Mouse (Mus musculus): ENCODE measurements around the gene Coq8a. TPM values are rescaled to one million over a fixed set of nuclear protein-coding genes. Genes with fewer than 3 reads are reported as not detected.

The Coq8a gene
- polyA plus RNA-seq, 1 experiment = 51.2 TPM

- TF ChIP-seq CTCF (IDR thresholded peaks at IDR 0.05; ENCODE audit: borderline replicate concordance, insufficient read depth, low read depth, low read length) = no peak
- TF ChIP-seq POLR2A (IDR thresholded peaks at IDR 0.05; ENCODE audit: borderline replicate concordance, insufficient read depth, low read length) = no peak
- 92% methylated on average over 7 of the region's 7 CpGs for WGBS
- no peak overlapping the region for H3K4me3 ChIP-seq (replicated peaks; ENCODE audit: insufficient read depth, low read depth, low read length)
- H3K27ac ChIP-seq (ENCODE audit: insufficient read depth, low read length) = no peak overlapping the region
- no peaks in the 10 kb centered on the region for H3K27me3 ChIP-seq (ENCODE audit: control insufficient read depth, insufficient read depth, low read length)
- no peak for DNase-seq
- peaks cover 35% of the 10 kb centered on the region for H3K4me1 ChIP-seq (ENCODE audit: control insufficient read depth, insufficient read depth, low read length)
These were observed 18.0 kb downstream of the Coq8a start for GRCm38 (mm10) chr1:180181304-180181965.

DNA sequence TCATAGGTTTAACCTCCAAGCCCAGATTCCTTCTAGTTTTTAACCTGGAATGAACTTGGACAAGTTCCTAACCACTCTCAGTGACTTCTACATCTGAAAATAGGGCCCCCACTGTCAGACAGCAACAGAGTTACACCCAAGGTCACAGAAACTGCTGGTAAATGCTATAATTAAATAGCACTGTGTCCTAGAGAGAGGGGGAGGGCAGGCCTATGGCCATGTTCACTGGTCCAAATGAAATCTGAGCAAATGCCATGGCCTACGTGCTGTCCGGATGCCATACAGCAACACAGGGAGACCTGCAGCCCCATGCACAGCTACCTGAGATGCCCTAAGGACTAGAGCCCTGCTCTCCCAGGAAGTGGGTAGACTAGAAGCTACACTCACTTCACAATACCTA lies 19.6 kb downstream of the Coq8a start:
- Histone ChIP-seq H3K27ac (ENCODE audit: insufficient read depth, low read length) (no peak overlapping the region), H3K4me3 (replicated peaks; ENCODE audit: insufficient read depth, low read depth, low read length) (no peak overlapping the region), H3K27me3 (ENCODE audit: control insufficient read depth, insufficient read depth, low read length) (no peaks in the 10 kb centered on the region), H3K4me1 (ENCODE audit: control insufficient read depth, insufficient read depth, low read length) (peaks cover 30% of the 10 kb centered on the region)
- TF ChIP-seq POLR2A (IDR thresholded peaks at IDR 0.05; ENCODE audit: borderline replicate concordance, insufficient read depth, low read length) (no peak), CTCF (IDR thresholded peaks at IDR 0.05; ENCODE audit: borderline replicate concordance, insufficient read depth, low read depth, low read length) (no peak)
- no peak for DNase-seq
- 26% methylated on average over 2 of the region's 2 CpGs for WGBS

GRCm38 (mm10) chr1:180179100-180179499 lies 20.3 kb downstream of the Coq8a start:
- no peak overlapping the region for H3K4me3 ChIP-seq (replicated peaks; ENCODE audit: insufficient read depth, low read depth, low read length)
- WGBS = 92% methylated on average over 4 of the region's 4 CpGs
- H3K27ac ChIP-seq (ENCODE audit: insufficient read depth, low read length) = 0 out of 2 replicates have a peak overlapping the region, but pooled peaks have one; percentile 32
- DNase-seq = no peak
- TF ChIP-seq POLR2A (IDR thresholded peaks at IDR 0.05; ENCODE audit: borderline replicate concordance, insufficient read depth, low read length) = no peak
- no peak for TF ChIP-seq CTCF (IDR thresholded peaks at IDR 0.05; ENCODE audit: borderline replicate concordance, insufficient read depth, low read depth, low read length)
- no peaks in the 10 kb centered on the region for H3K27me3 ChIP-seq (ENCODE audit: control insufficient read depth, insufficient read depth, low read length)
- peaks cover 30% of the 10 kb centered on the region for H3K4me1 ChIP-seq (ENCODE audit: control insufficient read depth, insufficient read depth, low read length)

GRCm38 (mm10) chr1:180178340-180178739 lies 21.1 kb downstream of the Coq8a start:
- H3K27me3 ChIP-seq (ENCODE audit: control insufficient read depth, insufficient read depth, low read length) = no peaks in the 10 kb centered on the region
- H3K4me3 ChIP-seq (replicated peaks; ENCODE audit: insufficient read depth, low read depth, low read length) = no peak overlapping the region
- no peak overlapping the region for H3K27ac ChIP-seq (ENCODE audit: insufficient read depth, low read length)
- no peak for DNase-seq
- H3K4me1 ChIP-seq (ENCODE audit: control insufficient read depth, insufficient read depth, low read length) = peaks cover 30% of the 10 kb centered on the region
- TF ChIP-seq CTCF (IDR thresholded peaks at IDR 0.05; ENCODE audit: borderline replicate concordance, insufficient read depth, low read depth, low read length) (no peak), POLR2A (IDR thresholded peaks at IDR 0.05; ENCODE audit: borderline replicate concordance, insufficient read depth, low read length) (no peak)
- WGBS = 72% methylated on average over 9 of the region's 9 CpGs

DNA sequence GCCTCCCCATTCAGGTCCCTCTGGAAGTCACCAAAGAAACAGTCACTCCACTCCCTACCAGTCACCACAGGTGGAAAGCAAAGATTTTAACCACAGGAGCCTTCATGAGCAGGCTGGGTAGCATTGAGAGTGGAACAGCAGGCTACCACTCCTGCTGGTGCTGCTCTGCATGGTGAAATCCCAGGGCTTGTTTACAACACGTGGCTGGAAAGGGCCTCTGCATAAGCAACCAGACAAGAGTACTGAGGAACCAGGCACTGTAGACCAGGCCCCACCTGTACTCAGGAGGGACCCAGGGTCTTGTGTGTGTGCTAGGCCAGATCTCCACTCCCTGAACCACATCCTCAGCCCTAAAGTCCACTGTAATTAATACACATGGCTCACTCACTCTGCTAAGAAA lies 22.6 kb downstream of the Coq8a start:
- no peak for TF ChIP-seq CTCF (IDR thresholded peaks at IDR 0.05; ENCODE audit: borderline replicate concordance, insufficient read depth, low read depth, low read length)
- H3K4me1 ChIP-seq (ENCODE audit: control insufficient read depth, insufficient read depth, low read length) = peaks cover 33% of the 10 kb centered on the region
- H3K27me3 ChIP-seq (ENCODE audit: control insufficient read depth, insufficient read depth, low read length) = no peaks in the 10 kb centered on the region
- WGBS = 5% methylated on average over 1 of the region's 1 CpGs
- no peak overlapping the region for H3K27ac ChIP-seq (ENCODE audit: insufficient read depth, low read length)
- no peak for DNase-seq
- H3K4me3 ChIP-seq (replicated peaks; ENCODE audit: insufficient read depth, low read depth, low read length) = no peak overlapping the region

DNA sequence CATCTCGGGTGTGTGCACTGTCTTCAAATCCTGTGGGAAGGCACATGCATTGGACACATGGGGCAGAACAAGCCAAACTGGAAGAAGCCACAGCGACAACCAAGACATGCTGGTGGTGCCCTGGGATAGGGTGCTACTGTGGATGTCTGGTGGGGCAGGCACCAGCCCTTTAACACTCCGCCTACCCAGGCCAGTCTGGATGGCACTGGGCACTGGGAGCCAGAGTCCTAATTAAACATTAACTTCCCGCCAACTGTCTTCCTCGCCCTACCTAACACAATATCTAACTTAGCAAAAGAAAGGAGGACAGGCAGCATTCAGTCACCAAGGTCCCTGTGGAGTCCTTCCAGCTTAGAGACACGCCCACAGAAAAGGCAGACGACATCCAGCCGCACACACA lies 23.8 kb downstream of the Coq8a start:
- TF ChIP-seq CTCF (IDR thresholded peaks at IDR 0.05; ENCODE audit: borderline replicate concordance, insufficient read depth, low read depth, low read length) = no peak
- TF ChIP-seq POLR2A (IDR thresholded peaks at IDR 0.05; ENCODE audit: borderline replicate concordance, insufficient read depth, low read length) = no peak
- DNase-seq = no peak
- H3K4me1 ChIP-seq (ENCODE audit: control insufficient read depth, insufficient read depth, low read length) = peaks cover 31% of the 10 kb centered on the region
- no peaks in the 10 kb centered on the region for H3K27me3 ChIP-seq (ENCODE audit: control insufficient read depth, insufficient read depth, low read length)
- WGBS = 60% methylated on average over 8 of the region's 8 CpGs
- no peak overlapping the region for H3K4me3 ChIP-seq (replicated peaks; ENCODE audit: insufficient read depth, low read depth, low read length)
- no peak overlapping the region for H3K27ac ChIP-seq (ENCODE audit: insufficient read depth, low read length)

GRCm38 (mm10) chr1:180175167-180175566 lies 24.2 kb downstream of the Coq8a start:
- H3K4me3 ChIP-seq (replicated peaks; ENCODE audit: insufficient read depth, low read depth, low read length) = no peak overlapping the region
- DNase-seq = no peak
- no peak for TF ChIP-seq POLR2A (IDR thresholded peaks at IDR 0.05; ENCODE audit: borderline replicate concordance, insufficient read depth, low read length)
- peak; percentile 68 for TF ChIP-seq CTCF (IDR thresholded peaks at IDR 0.05; ENCODE audit: borderline replicate concordance, insufficient read depth, low read depth, low read length)
- no peak overlapping the region for H3K27ac ChIP-seq (ENCODE audit: insufficient read depth, low read length)
- peaks cover 30% of the 10 kb centered on the region for H3K4me1 ChIP-seq (ENCODE audit: control insufficient read depth, insufficient read depth, low read length)
- WGBS = 40% methylated on average over 3 of the region's 3 CpGs
- no peaks in the 10 kb centered on the region for H3K27me3 ChIP-seq (ENCODE audit: control insufficient read depth, insufficient read depth, low read length)

DNA sequence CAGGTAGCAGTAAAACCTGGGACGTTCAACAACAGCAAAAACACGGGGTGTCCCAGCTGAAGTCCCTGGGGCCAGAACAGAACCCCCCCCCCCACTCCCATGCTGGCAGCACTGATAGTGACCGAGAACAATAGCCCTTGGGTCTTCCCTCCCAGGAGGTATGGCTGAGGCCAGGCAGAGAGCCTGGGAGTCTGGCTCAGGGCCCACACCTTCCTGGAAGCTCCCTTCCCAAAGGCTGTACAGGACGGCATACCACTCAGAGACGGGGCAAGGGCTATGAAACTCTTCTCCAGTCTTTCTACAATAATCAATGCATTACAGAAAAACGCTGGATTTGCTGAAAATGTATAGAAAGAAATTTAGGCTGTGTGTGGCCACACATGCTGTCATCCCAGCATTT lies 24.7 kb downstream of the Coq8a start:
- Histone ChIP-seq H3K4me3 (replicated peaks; ENCODE audit: insufficient read depth, low read depth, low read length) (no peak overlapping the region), H3K27me3 (ENCODE audit: control insufficient read depth, insufficient read depth, low read length) (no peaks in the 10 kb centered on the region), H3K27ac (ENCODE audit: insufficient read depth, low read length) (no peak overlapping the region), H3K4me1 (ENCODE audit: control insufficient read depth, insufficient read depth, low read length) (peaks cover 31% of the 10 kb centered on the region)
- DNase-seq = no peak
- 33% methylated on average over 6 of the region's 6 CpGs for WGBS
- TF ChIP-seq POLR2A (IDR thresholded peaks at IDR 0.05; ENCODE audit: borderline replicate concordance, insufficient read depth, low read length) = no peak
- no peak for TF ChIP-seq CTCF (IDR thresholded peaks at IDR 0.05; ENCODE audit: borderline replicate concordance, insufficient read depth, low read depth, low read length)
